Mouse (Mus musculus) CH12.LX (cell line): ENCODE measurements around the gene Cyp27a1.

ENCODE experiments used
- CTCF ChIP-seq, 2 experiments: IDR thresholded peaks in 1 of 2; conservative IDR thresholded peaks in 1 of 2; 2 replicates each; pipeline ENCODE4 v1.5.1; 2011 to 2012; ENCODE audit warnings: low read depth in 2 of 2, low read length in 2 of 2, improper control_type of control experiment in 1 of 2, inconsistent platforms in 1 of 2, mild to moderate bottlenecking in 1 of 2, moderate library complexity in 1 of 2
- E2F4 ChIP-seq: IDR thresholded peaks from 2 replicates; pipeline ENCODE4 v1.6.1; 2011; ENCODE audit warnings: low read depth, low read length, improper control_type of control experiment; ENCODE audit not compliant: insufficient replicate concordance
- MEF2A ChIP-seq: IDR thresholded peaks from 2 replicates; pipeline ENCODE4 v1.6.1; 2014; ENCODE audit warnings: low read depth, mild to moderate bottlenecking, inconsistent platforms, low read length, improper control_type of control experiment, borderline replicate concordance
- NELFE ChIP-seq: IDR thresholded peaks from 2 replicates; pipeline ENCODE4 v1.6.1; 2011; ENCODE audit warnings: low read depth, low read length, improper control_type of control experiment
- NRF1 ChIP-seq: IDR thresholded peaks from 2 replicates; pipeline ENCODE4 v1.6.1; 2014; ENCODE audit warnings: low read depth, mild to moderate bottlenecking, inconsistent platforms, low read length, improper control_type of control experiment, moderate library complexity

- TF ChIP-seq CTCF (conservative IDR thresholded peaks at IDR 0.05 in 1 of 2, IDR thresholded peaks at IDR 0.05 in 1 of 2; ENCODE audit: low read depth in 2 of 2, low read length in 2 of 2) (no peak), E2F4 (no peak), NRF1 (no peak), MEF2A (no peak), NELFE (no peak)
Observed at GRCm38 (mm10) chr1:74721657-74722056, 8.3 kb downstream of the Cyp27a1 start.
